Mouse (Mus musculus) hindbrain, postnatal 0 days (tissue): ENCODE data around the gene Cacna1h. TPM values are rescaled to one million over a fixed set of nuclear protein-coding genes. Genes with fewer than 3 reads are reported as not detected.
A peak's percentile ranks its signal among the peaks of the same experiment; 100 is the strongest.

Experiments
- ATAC-seq: fragments of 200-750 bp; cut with Nextera tagmentation; 2 replicates; pipeline ENCODE4 v1.8.0; 2017; ENCODE audit warnings: mild to moderate bottlenecking, moderate TSS enrichment, moderate library complexity
- DNase-seq: peaks from one replicate; pipeline ENCODE4 v3.0.0-alpha.2; 2015; ENCODE audit warnings: low spot score
- H3K27ac ChIP-seq: fragments of 300-500 bp; sonication (generic); 2 replicates; pipeline ENCODE4 v1.5.1; 2014; ENCODE audit warnings: mild to moderate bottlenecking
- H3K27me3 ChIP-seq: fragments of 300-500 bp; sonication (generic); 2 replicates; pipeline ENCODE4 v1.6.1; 2014; ENCODE audit warnings: low read length, mixed read lengths; ENCODE audit not compliant: insufficient read depth
- H3K36me3 ChIP-seq: fragments of 300-500 bp; sonication (generic); 2 replicates; pipeline ENCODE4 v1.6.1; 2014; ENCODE audit warnings: low read length, mixed read lengths; ENCODE audit not compliant: insufficient read depth
- H3K4me1 ChIP-seq: fragments of 300-500 bp; sonication (generic); 2 replicates; pipeline ENCODE4 v1.6.1; 2014; ENCODE audit warnings: antibody characterized with exemption, low read length, mixed read lengths; ENCODE audit not compliant: insufficient read depth
- H3K4me2 ChIP-seq: fragments of 300-500 bp; sonication (generic); 2 replicates; pipeline ENCODE4 v1.6.1; 2014; ENCODE audit warnings: low read depth, mild to moderate bottlenecking, low read length, moderate library complexity, mixed read lengths
- H3K4me3 ChIP-seq: fragments of 300-500 bp; sonication (generic); 2 replicates; pipeline ENCODE4 v1.5.1; 2014; ENCODE audit warnings: low read length
- H3K9ac ChIP-seq: fragments of 300-500 bp; sonication (generic); replicated peaks from 2 replicates; pipeline ENCODE4 v1.6.1; 2014; ENCODE audit warnings: mild to moderate bottlenecking, low read length, moderate library complexity, mixed read lengths
- H3K9me3 ChIP-seq: fragments of 300-500 bp; sonication (generic); 2 replicates; pipeline ENCODE4 v1.6.1; 2016; ENCODE audit warnings: low read length, mixed read lengths
- CTCF ChIP-seq: IDR thresholded peaks from 2 replicates; pipeline ENCODE4 v1.5.1; 2016; ENCODE audit warnings: antibody characterized with exemption, control low read depth, low read depth
- WGBS: fragments of 180-500 bp; shearing (Covaris S2); extraction: QIAGEN DNeasy Blood & Tissue Kit; methylation state at CpG from one replicate; pipeline ENCODE4 v1.1.7; 2014; 5-methylcytosine and 5-hydroxymethylcytosine counted together
- polyA plus RNA-seq: library from polyadenylated mRNA; unstranded; fragments of >200 nt; fragmentation: Nextera tagmentation; extraction: Ambion mirVana; gene quantifications from 2 replicates; pipeline ENCODE4 v1.2.1, GENCODE M21; 2015
- total RNA-seq: library from RNA; depleted of rRNA; stranded (reverse); fragments of >200 nt; gene quantifications from 2 replicates; pipeline ENCODE4 v1.2.3, GENCODE M21; 2014

The Cacna1h gene
- total and polyA plus RNA-seq, 2 experiments from 2014 or later, result 5.7 to 111 TPM

DNA sequence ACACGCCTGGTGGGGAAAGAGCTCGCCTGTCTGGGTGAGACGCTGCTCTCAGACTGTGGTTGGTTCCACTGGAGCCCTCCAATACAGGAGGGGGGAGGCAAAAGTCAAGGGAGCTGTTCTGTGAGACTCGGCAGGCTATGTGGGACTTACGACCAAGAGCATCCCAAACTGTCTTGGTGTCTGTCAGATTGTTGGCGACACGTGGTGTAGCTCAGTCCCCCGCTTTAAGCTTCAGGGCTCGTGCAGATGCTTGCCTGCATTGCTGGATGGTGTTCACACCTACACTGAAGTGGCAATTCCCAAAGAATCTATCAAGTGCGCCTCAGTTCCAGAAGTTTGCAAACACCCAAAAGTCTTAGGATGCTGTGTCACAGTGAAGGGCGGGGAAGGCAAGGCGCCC lies 14.3 kb upstream of the Cacna1h start:
- Histone ChIP-seq H3K4me1 (no peaks in the 10 kb centered on the region), H3K9ac (no peak overlapping the region), H3K36me3 (no peaks in the 10 kb centered on the region), H3K27me3 (no peaks in the 10 kb centered on the region), H3K4me2 (no peak overlapping the region), H3K4me3 (no peak overlapping the region), H3K27ac (no peak overlapping the region), H3K9me3 (no peaks in the 10 kb centered on the region)
- 84% methylated on average over 12 of the region's 12 CpGs for WGBS
- no peak for ATAC-seq
- no peak for DNase-seq
- no peak for TF ChIP-seq CTCF

DNA sequence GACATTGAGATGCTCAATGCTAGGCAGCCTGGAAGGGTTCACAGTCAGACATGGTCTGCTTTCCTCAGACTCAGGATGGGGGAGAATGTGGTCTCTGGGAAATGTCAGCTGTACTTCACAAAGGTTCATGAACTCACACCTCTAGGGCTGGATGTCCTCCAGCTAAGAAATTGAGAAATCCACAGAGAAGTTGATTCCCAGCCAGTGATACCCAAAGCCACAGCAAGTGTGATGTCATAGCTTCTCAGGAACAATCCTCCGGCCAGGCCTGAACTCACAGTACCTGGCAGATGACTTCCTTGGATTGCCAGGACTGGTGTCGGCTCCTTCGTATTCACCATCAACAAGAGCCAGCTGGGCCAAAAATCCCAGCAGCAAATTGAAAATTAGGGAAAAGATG lies 12.3 kb upstream of the Cacna1h start:
- Histone ChIP-seq H3K4me2 (no peak overlapping the region), H3K4me1 (no peaks in the 10 kb centered on the region), H3K36me3 (no peaks in the 10 kb centered on the region), H3K27me3 (no peaks in the 10 kb centered on the region), H3K9me3 (no peaks in the 10 kb centered on the region), H3K4me3 (no peak overlapping the region), H3K27ac (no peak overlapping the region), H3K9ac (no peak overlapping the region)
- 86% methylated on average over 3 of the region's 3 CpGs for whole genome bisulfite sequencing
- TF ChIP-seq CTCF, result no peak
- no peak for DNase-seq
- no peak for ATAC-seq

DNA sequence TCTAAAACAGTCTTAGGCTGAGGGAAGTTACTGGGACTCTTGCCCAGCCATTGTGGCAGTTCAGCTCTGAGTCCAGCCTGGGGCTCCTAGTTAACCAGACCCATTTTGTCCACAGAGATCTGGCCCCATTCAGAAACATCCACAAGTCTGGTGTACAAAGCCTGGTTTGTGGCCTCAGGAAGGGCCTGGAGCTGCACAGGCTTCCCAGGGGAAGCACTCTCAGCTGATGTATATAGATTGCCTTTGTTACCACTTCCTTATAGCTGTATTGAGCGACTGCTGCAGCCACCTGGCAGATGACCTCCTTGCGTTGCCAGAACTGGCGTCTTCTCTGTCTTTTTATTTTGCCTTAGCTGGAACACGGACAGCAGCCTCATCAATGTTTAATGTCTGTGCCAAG lies 11.5 kb upstream of the Cacna1h start:
- H3K4me3 ChIP-seq, result no peak overlapping the region
- no peak overlapping the region for H3K9ac ChIP-seq
- H3K4me2 ChIP-seq, result no peak overlapping the region
- ATAC-seq (no peak), DNase-seq (no peak)
- 32% methylated on average over 4 of the region's 4 CpGs for WGBS
- H3K4me1 ChIP-seq, result no peaks in the 10 kb centered on the region
- TF ChIP-seq CTCF, result no peak
- H3K9me3 ChIP-seq, result no peaks in the 10 kb centered on the region
- H3K36me3 ChIP-seq, result no peaks in the 10 kb centered on the region
- H3K27me3 ChIP-seq, result no peaks in the 10 kb centered on the region
- no peak overlapping the region for H3K27ac ChIP-seq

DNA sequence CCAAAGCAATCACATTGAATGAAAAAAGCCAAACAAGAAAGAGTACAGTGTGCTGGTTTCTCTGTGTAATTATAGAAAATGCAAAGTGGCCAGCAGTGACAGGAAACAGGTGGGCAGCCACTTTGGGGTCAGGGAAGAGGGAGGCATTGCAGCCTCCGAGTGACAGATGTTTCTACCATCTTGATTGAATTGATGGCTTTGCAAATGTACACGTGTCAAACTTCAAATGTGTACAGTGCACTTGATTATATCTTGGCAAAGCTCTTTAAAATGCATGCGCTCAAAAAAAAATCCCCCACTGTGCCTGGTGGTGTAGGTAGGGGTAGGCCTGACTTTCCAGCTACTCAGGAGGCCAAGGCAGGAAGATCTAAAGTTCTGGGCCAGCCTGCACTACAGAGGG lies 9.3 kb upstream of the Cacna1h start:
- Histone ChIP-seq H3K9ac (no peak overlapping the region), H3K36me3 (no peaks in the 10 kb centered on the region), H3K4me2 (no peak overlapping the region), H3K27me3 (no peaks in the 10 kb centered on the region), H3K9me3 (no peaks in the 10 kb centered on the region), H3K27ac (no peak overlapping the region), H3K4me1 (no peaks in the 10 kb centered on the region), H3K4me3 (no peak overlapping the region)
- TF ChIP-seq CTCF, result no peak
- WGBS, result 65% methylated on average over 3 of the region's 3 CpGs
- DNase-seq (no peak), ATAC-seq (no peak)

DNA sequence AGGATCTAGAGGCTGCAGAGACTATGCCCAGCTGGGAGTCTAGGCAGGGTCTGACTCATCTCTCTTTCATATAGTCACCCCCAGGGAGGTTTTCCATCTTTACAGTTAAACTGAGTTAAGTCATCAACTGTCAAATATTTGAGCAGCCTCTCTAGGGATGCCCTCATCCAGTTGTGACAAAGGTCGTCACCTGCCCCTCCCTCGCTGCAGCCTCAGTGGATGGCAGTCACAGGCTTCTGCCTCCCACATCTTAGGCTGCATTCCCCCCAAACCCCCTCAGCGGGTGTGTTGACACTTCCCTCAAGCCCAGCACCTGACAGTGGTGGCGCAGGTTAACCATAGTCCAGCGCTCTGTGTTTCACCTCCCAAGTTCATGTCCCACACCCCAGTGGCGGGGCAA lies 7.8 kb upstream of the Cacna1h start:
- no peaks in the 10 kb centered on the region for H3K4me1 ChIP-seq
- H3K9ac ChIP-seq, result no peak overlapping the region
- no peak overlapping the region for H3K4me3 ChIP-seq
- H3K4me2 ChIP-seq, result no peak overlapping the region
- WGBS, result 76% methylated on average over 6 of the region's 6 CpGs
- DNase-seq, result no peak
- H3K27ac ChIP-seq, result no peak overlapping the region
- no peak for ATAC-seq
- H3K9me3 ChIP-seq, result no peaks in the 10 kb centered on the region
- no peaks in the 10 kb centered on the region for H3K36me3 ChIP-seq
- TF ChIP-seq CTCF, result no peak
- no peaks in the 10 kb centered on the region for H3K27me3 ChIP-seq

DNA sequence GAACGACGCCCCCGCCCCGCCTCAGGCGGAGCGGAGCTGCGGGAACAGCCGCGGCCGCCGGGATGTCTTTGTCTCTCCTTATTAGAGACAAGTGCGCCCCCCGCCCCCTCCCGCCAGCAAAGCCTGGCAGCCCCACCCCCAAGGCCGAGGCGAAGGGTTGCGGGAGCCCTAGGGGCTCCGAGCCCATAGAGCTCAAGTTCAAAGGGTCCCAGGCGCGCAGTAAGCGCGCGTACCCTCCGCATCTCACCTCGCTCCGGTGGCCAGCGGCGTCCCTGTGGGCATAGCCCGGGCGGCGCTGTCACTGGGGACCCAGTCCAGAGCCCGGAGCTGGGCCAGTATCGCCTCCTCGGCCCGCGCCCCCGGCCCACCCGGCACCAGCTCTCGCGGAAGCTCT lies 363 bp downstream of the Cacna1h start:
- Histone ChIP-seq H3K36me3 (no peaks in the 10 kb centered on the region), H3K27ac (peak overlapping the region; percentile 69), H3K4me2 (peak overlapping the region; percentile 90), H3K9ac (peak overlapping the region; percentile 78), H3K4me1 (peaks cover 20% of the 10 kb centered on the region; the same call in 1 of the 2 replicates), H3K4me3 (peak overlapping the region; percentile 72), H3K9me3 (no peaks in the 10 kb centered on the region), H3K27me3 (no peaks in the 10 kb centered on the region)
- DNase-seq (peak; percentile 53), ATAC-seq (peak; percentile 33)
- TF ChIP-seq CTCF, result no peak
- WGBS, result 3% methylated on average over 37 of the region's 40 CpGs

DNA sequence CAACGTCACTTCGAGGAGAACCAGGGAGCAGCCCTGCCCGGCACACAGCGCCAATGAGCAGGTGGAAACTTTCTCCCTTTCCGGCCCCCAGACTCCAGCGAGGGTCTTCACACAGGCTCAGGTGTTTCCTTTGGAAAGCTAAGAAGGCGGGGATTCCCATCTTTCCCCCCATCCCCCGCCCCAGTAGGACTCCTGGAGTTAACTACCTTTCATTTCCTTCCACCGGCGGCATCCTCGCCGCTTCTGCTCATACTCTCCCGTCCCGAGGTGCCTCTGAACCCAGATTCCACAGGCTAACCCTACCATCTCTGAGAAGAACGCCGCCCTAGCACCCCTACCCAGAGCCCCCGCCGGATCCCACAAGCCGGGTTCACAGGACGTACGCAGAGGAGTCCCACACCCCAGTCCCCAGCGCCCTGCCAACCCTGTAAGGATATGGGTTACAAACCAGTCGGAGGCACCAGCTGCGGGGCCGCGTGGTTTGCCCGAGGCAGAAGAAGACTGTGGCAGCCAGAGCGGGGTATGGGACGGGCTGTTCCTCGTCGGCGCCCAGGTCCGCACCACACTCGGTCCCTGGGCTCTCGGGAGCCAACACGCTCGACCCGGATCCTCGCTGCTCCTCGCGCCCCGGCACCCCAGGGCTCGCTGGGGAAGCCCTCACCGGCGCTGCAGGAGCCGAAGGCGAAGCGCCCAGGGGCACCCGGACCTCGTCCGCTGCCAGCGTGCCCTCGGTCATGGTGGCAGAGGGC lies 976 bp downstream of the Cacna1h start:
- under 1% methylated on average over 44 of the region's 53 CpGs for WGBS
- DNase-seq, result peak; percentile 25
- Histone ChIP-seq H3K9ac (peak overlapping the region; percentile 78), H3K4me1 (peaks cover 23% of the 10 kb centered on the region), H3K4me3 (peak overlapping the region; percentile 72), H3K27ac (peak overlapping the region; percentile 69), H3K27me3 (no peaks in the 10 kb centered on the region), H3K4me2 (peak overlapping the region; percentile 90), H3K9me3 (no peaks in the 10 kb centered on the region), H3K36me3 (no peaks in the 10 kb centered on the region)
- ATAC-seq, result no peak
- no peak for TF ChIP-seq CTCF
